Mouse (Mus musculus): ENCODE data around the gene Slc25a26. TPM values are rescaled to one million over a fixed set of nuclear protein-coding genes. Genes with fewer than 3 reads are reported as not detected.

The Slc25a26 gene
- polyA plus RNA-seq, 1 experiment from 2014 or later: 5.4 TPM

DNA sequence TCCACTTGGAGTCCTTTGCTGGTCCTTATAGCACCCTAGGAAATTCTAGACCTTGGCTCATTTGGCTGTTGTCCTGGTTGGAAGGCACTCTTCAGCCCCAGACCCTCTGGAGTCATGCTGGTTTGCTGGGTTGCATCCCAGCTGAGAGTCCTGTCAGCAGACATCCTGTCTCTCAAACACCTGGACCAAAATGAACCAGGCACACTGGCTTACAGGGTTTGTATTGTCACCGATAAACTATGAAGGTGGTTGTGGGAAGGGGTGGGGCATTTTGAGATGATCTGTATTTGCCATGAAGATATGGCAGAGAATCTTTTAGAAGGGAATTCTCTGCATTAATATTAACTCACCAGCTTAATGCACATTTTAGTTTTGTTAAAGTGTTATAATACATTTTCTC lies 60.8 kb downstream of the Slc25a26 start:
- DNase-seq (ENCODE audit: low spot score) (no peak), ATAC-seq (ENCODE audit: low FRiP score, low TSS enrichment) (no peak)
- Histone ChIP-seq H3K36me3 (ENCODE audit: control insufficient read depth, insufficient read depth, low read length) (no peaks in the 10 kb centered on the region), H3K4me2 (replicated peaks; ENCODE audit: low read depth) (no peak overlapping the region), H3K9ac (ENCODE audit: low read length) (no peak overlapping the region), H3K27ac (replicated peaks) (no peak overlapping the region), H3K4me1 (replicated peaks; ENCODE audit: control insufficient read depth, insufficient read depth) (no peaks in the 10 kb centered on the region), H3K4me3 (ENCODE audit: low read depth, low read length) (no peak overlapping the region), H3K9me3 (ENCODE audit: control insufficient read depth, low read length) (no peaks in the 10 kb centered on the region), H3K27me3 (ENCODE audit: control insufficient read depth, insufficient read depth, low read length) (no peaks in the 10 kb centered on the region)
- TF ChIP-seq EP300 (optimal IDR thresholded peaks at IDR 0.05) (no peak), CTCF (IDR thresholded peaks at IDR 0.05; ENCODE audit: low read depth) (no peak)
- WGBS: 76% methylated on average over 1 of the region's 1 CpGs

DNA sequence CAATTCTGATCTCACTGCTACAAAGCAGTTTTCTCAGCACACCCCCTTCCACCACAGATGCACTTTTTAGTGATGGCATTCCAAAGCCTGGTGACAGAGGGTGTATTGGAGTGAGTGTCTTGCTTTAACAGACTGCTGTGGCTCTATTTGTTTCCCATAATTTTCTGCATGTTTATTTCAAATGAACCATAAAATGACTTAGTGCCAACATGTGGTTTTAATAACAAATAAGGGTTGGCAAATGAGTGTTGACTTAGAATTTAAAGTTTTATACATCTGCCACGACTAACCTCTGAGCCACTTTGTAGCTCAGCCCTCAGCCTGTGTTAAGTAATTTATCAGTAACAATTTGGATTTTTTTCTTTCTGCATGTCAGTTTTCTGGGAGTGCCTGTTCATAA lies 61.2 kb downstream of the Slc25a26 start:
- 52% methylated on average over 1 of the region's 1 CpGs for WGBS

GRCm38 (mm10) chr6:94563203-94563940 lies 63.2 kb downstream of the Slc25a26 start:
- Histone ChIP-seq H3K4me2 (replicated peaks; ENCODE audit: low read depth) (no peak overlapping the region), H3K27ac (replicated peaks) (no peak overlapping the region), H3K9me3 (ENCODE audit: control insufficient read depth, low read length) (no peaks in the 10 kb centered on the region), H3K9ac (ENCODE audit: low read length) (no peak overlapping the region), H3K4me1 (replicated peaks; ENCODE audit: control insufficient read depth, insufficient read depth) (no peaks in the 10 kb centered on the region), H3K4me3 (ENCODE audit: low read depth, low read length) (no peak overlapping the region), H3K27me3 (ENCODE audit: control insufficient read depth, insufficient read depth, low read length) (no peaks in the 10 kb centered on the region), H3K36me3 (ENCODE audit: control insufficient read depth, insufficient read depth, low read length) (no peaks in the 10 kb centered on the region)
- TF ChIP-seq EP300 (optimal IDR thresholded peaks at IDR 0.05) (no peak), CTCF (IDR thresholded peaks at IDR 0.05; ENCODE audit: low read depth) (peak; percentile 70)
- WGBS: 33% methylated on average over 8 of the region's 8 CpGs
- DNase-seq (ENCODE audit: low spot score) (no peak), ATAC-seq (ENCODE audit: low FRiP score, low TSS enrichment) (no peak)

More for the DNA sequence above, 61.2 kb downstream of the Slc25a26 start:
- no peaks in the 10 kb centered on the region for H3K36me3 ChIP-seq (ENCODE audit: control insufficient read depth, insufficient read depth, low read length)
- ATAC-seq (ENCODE audit: low FRiP score, low TSS enrichment) (no peak), DNase-seq (ENCODE audit: low spot score) (no peak)
- no peak overlapping the region for H3K9ac ChIP-seq (ENCODE audit: low read length)
- no peak overlapping the region for H3K27ac ChIP-seq (replicated peaks)
- H3K4me3 ChIP-seq (ENCODE audit: low read depth, low read length): no peak overlapping the region
- no peaks in the 10 kb centered on the region for H3K9me3 ChIP-seq (ENCODE audit: control insufficient read depth, low read length)
- no peak for TF ChIP-seq CTCF (IDR thresholded peaks at IDR 0.05; ENCODE audit: low read depth)
- no peak for TF ChIP-seq EP300 (optimal IDR thresholded peaks at IDR 0.05)
- no peak overlapping the region for H3K4me2 ChIP-seq (replicated peaks; ENCODE audit: low read depth)
- no peaks in the 10 kb centered on the region for H3K27me3 ChIP-seq (ENCODE audit: control insufficient read depth, insufficient read depth, low read length)
- no peaks in the 10 kb centered on the region for H3K4me1 ChIP-seq (replicated peaks; ENCODE audit: control insufficient read depth, insufficient read depth)

DNA sequence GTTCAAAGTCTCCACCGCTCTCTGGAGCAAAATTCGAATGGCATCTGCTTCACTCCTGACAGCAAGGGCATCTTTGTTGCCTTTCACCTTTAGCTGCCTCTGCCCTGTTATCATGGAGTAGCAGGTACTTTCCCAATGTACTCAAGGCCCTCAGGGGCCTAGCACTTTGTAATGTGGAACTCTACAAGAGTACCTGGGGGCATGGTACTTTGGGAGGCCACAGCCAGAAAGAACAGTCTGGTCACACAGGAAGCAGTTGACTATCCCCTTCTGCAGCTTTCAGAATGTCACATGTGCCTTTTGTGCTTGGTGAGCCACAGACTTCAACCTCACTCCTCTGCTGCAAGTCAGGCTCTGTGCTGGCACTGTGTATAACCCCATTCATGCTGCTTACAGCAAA lies 65.6 kb downstream of the Slc25a26 start:
- Histone ChIP-seq H3K27me3 (ENCODE audit: control insufficient read depth, insufficient read depth, low read length) (no peaks in the 10 kb centered on the region), H3K4me1 (replicated peaks; ENCODE audit: control insufficient read depth, insufficient read depth) (no peaks in the 10 kb centered on the region), H3K4me2 (replicated peaks; ENCODE audit: low read depth) (no peak overlapping the region), H3K36me3 (ENCODE audit: control insufficient read depth, insufficient read depth, low read length) (no peaks in the 10 kb centered on the region), H3K9ac (ENCODE audit: low read length) (no peak overlapping the region), H3K9me3 (ENCODE audit: control insufficient read depth, low read length) (no peaks in the 10 kb centered on the region), H3K27ac (replicated peaks) (no peak overlapping the region), H3K4me3 (ENCODE audit: low read depth, low read length) (no peak overlapping the region)
- ATAC-seq (ENCODE audit: low FRiP score, low TSS enrichment): no peak
- TF ChIP-seq EP300 (optimal IDR thresholded peaks at IDR 0.05): no peak
- no peak for TF ChIP-seq CTCF (IDR thresholded peaks at IDR 0.05; ENCODE audit: low read depth)
- no peak for DNase-seq (ENCODE audit: low spot score)
- WGBS: 88% methylated on average over 2 of the region's 2 CpGs

DNA sequence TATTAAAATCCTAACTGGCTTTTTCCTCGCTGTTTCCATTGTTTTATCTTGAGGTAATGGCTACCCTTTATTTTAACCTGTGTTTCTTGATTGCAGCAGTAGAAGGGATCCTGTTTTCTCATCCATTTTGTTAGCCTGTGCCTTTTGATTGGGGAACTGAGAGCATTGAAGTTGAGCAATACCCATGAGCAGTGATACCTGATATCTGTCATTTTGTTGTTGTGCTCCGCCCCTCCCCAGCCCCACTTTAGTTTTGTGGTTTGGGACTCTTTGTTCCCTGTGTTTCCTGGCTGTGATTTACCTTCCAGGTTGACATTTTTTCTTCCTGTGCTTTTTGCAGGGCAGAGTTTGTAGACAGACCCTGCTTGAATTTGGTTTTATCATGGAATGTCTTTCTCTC lies 67.9 kb downstream of the Slc25a26 start:
- TF ChIP-seq CTCF (IDR thresholded peaks at IDR 0.05; ENCODE audit: low read depth) (no peak), EP300 (optimal IDR thresholded peaks at IDR 0.05) (no peak)
- no peaks in the 10 kb centered on the region for H3K4me1 ChIP-seq (replicated peaks; ENCODE audit: control insufficient read depth, insufficient read depth)
- no peak overlapping the region for H3K4me2 ChIP-seq (replicated peaks; ENCODE audit: low read depth)
- no peaks in the 10 kb centered on the region for H3K36me3 ChIP-seq (ENCODE audit: control insufficient read depth, insufficient read depth, low read length)
- H3K27ac ChIP-seq (replicated peaks): no peak overlapping the region
- H3K9ac ChIP-seq (ENCODE audit: low read length): no peak overlapping the region
- H3K4me3 ChIP-seq (ENCODE audit: low read depth, low read length): no peak overlapping the region
- no peaks in the 10 kb centered on the region for H3K27me3 ChIP-seq (ENCODE audit: control insufficient read depth, insufficient read depth, low read length)
- H3K9me3 ChIP-seq (ENCODE audit: control insufficient read depth, low read length): no peaks in the 10 kb centered on the region
- 94% methylated on average over 2 of the region's 2 CpGs for WGBS
- ATAC-seq (ENCODE audit: low FRiP score, low TSS enrichment): no peak
- DNase-seq (ENCODE audit: low spot score): no peak

DNA sequence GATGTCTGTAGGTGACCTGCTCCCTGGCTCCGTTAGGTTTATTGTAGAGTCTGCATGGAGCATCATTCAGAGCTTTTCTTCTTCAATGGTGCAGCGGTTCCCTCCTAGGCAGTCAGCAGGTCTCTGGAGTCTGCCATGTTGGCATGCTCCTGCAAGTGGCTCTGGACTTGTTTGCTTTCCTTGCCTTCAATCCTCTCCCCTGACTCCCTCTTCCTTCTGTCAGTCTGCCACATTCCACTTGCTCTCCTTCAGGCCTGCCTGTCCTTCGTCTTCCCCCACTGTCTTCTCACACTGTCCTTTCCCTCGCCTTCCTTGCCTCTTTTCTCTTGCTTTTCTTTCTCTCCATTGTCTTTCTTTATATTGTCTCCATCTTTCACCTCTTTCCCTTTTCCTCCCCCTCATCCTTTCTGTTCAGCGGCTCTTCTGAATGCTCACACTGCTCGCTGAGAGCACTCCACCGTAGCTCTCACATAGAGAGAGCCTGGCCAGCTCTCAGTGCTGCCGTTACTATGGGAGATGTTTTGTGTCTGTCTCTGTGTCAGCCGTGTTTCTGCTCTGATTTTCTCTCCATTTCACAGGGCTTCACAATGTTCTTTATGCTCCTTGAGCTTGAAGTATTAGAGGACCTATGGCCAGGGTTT lies 75.5 kb downstream of the Slc25a26 start:
- Histone ChIP-seq H3K4me2 (replicated peaks; ENCODE audit: low read depth) (no peak overlapping the region), H3K4me3 (ENCODE audit: low read depth, low read length) (no peak overlapping the region)
- 55% methylated on average over 9 of the region's 9 CpGs for WGBS

More for the DNA sequence above, 75.5 kb downstream of the Slc25a26 start:
- Histone ChIP-seq H3K36me3 (ENCODE audit: control insufficient read depth, insufficient read depth, low read length) (no peaks in the 10 kb centered on the region), H3K27ac (replicated peaks) (no peak overlapping the region), H3K27me3 (ENCODE audit: control insufficient read depth, insufficient read depth, low read length) (no peaks in the 10 kb centered on the region), H3K9me3 (ENCODE audit: control insufficient read depth, low read length) (no peaks in the 10 kb centered on the region), H3K9ac (ENCODE audit: low read length) (no peak overlapping the region), H3K4me1 (replicated peaks; ENCODE audit: control insufficient read depth, insufficient read depth) (no peaks in the 10 kb centered on the region)
- DNase-seq (ENCODE audit: low spot score) (no peak), ATAC-seq (ENCODE audit: low FRiP score, low TSS enrichment) (no peak)
- TF ChIP-seq EP300 (optimal IDR thresholded peaks at IDR 0.05) (no peak), CTCF (IDR thresholded peaks at IDR 0.05; ENCODE audit: low read depth) (no peak)
